10 mouse cellular contexts compared by ENCODE assay signal in genomic region chr17:4266487-4266886, GRCm38 (mm10).
DNase-seq lines count a peak whose midpoint lies in the region; ATAC-seq and TF ChIP-seq lines count a peak whose summit lies in the region.
"Had no signal": no experiment of that assay in that cellular context is flagged by ENCODE, and none has a peak within 500 bp of the region (broad histone marks: within the 10 kb centered on the region; RNA-seq: fewer than 3 reads in every experiment).

No protein-coding gene starts in this region.

- TF ChIP-seq CTCF in hindbrain, postnatal 0 days (IDR thresholded peaks at IDR 0.05; ENCODE audit: low read depth) = no peak

- no peak for ATAC-seq in lung, embryonic 15.5 days (ENCODE audit: borderline replicate concordance, extremely low read depth, low FRiP score, low TSS enrichment)
- no peak for ATAC-seq in hindbrain, postnatal 0 days
- ATAC-seq in neural tube, embryonic 15.5 days (ENCODE audit: low FRiP score) = no peak

- peaks cover 10% of the 10 kb centered on the region; the same call in 1 of the 2 replicates for H3K4me1 ChIP-seq in lung, embryonic 15.5 days
- 0 out of 2 replicates have a peak, but pooled peaks cover 5% of the 10 kb centered on the region for H3K4me1 ChIP-seq in hindbrain, postnatal 0 days (ENCODE audit: insufficient read depth, low read length)
- H3K4me1 ChIP-seq in neural tube, embryonic 15.5 days = peaks cover 23% of the 10 kb centered on the region

- peak; percentile 47 for DNase-seq in embryo, embryonic 10 days (ENCODE audit: low spot score)
- DNase-seq in embryo, embryonic 9.5 days (ENCODE audit: extremely low spot score) = no peak
- DNase-seq in lung, postnatal 25 days (ENCODE audit: low spot score) = no peak
- peak; percentile 12 for DNase-seq in hindbrain, postnatal 0 days (ENCODE audit: low spot score)
- DNase-seq in cerebellum, postnatal 4 days (ENCODE audit: low spot score in 2 of 2) = no peak
- DNase-seq in cerebellum, postnatal 14 days = no peak
- DNase-seq: adrenal gland, postnatal 25 days; cerebellum, postnatal 36 days had no signal

- H3K9me3 ChIP-seq in lung, embryonic 15.5 days = no peaks in the 10 kb centered on the region
- H3K9me3 ChIP-seq in hindbrain, postnatal 0 days (ENCODE audit: low read length) = no peaks in the 10 kb centered on the region
- H3K9me3 ChIP-seq in neural tube, embryonic 15.5 days (replicated peaks) = no peaks in the 10 kb centered on the region

- no peaks in the 10 kb centered on the region for H3K36me3 ChIP-seq in lung, embryonic 15.5 days
- H3K36me3 ChIP-seq in hindbrain, postnatal 0 days (ENCODE audit: insufficient read depth, low read length) = no peaks in the 10 kb centered on the region
- no peaks in the 10 kb centered on the region for H3K36me3 ChIP-seq in neural tube, embryonic 15.5 days

- H3K27ac ChIP-seq in lung, embryonic 15.5 days = no peak overlapping the region
- H3K27ac ChIP-seq in hindbrain, postnatal 0 days = no peak overlapping the region
- H3K27ac ChIP-seq in neural tube, embryonic 15.5 days (replicated peaks) = 0 out of 2 replicates have a peak overlapping the region, but pooled peaks have one; percentile 18

- no peaks in the 10 kb centered on the region for H3K27me3 ChIP-seq in lung, embryonic 15.5 days
- H3K27me3 ChIP-seq in hindbrain, postnatal 0 days (ENCODE audit: insufficient read depth, low read length) = no peaks in the 10 kb centered on the region
- H3K27me3 ChIP-seq in neural tube, embryonic 15.5 days (replicated peaks) = no peaks in the 10 kb centered on the region

- peak overlapping the region; percentile 29 for H3K4me2 ChIP-seq in lung, embryonic 15.5 days
- no peak overlapping the region for H3K4me2 ChIP-seq in hindbrain, postnatal 0 days (ENCODE audit: low read depth, low read length)
- peak overlapping the region; percentile 15; the same call in 1 of the 2 replicates for H3K4me2 ChIP-seq in neural tube, embryonic 15.5 days

- 7% methylated on average over 5 of the region's 5 CpGs for WGBS in lung, embryonic 15.5 days
- 35% methylated on average over 5 of the region's 5 CpGs for WGBS in hindbrain, postnatal 0 days
- 22% methylated on average over 5 of the region's 5 CpGs for WGBS in neural tube, embryonic 15.5 days

- H3K4me3 ChIP-seq in lung, embryonic 15.5 days = no peak overlapping the region
- H3K4me3 ChIP-seq in hindbrain, postnatal 0 days (ENCODE audit: low read length) = no peak overlapping the region
- no peak overlapping the region for H3K4me3 ChIP-seq in neural tube, embryonic 15.5 days (replicated peaks)

- no peak overlapping the region for H3K9ac ChIP-seq in lung, embryonic 15.5 days
- H3K9ac ChIP-seq in hindbrain, postnatal 0 days (replicated peaks; ENCODE audit: low read length) = no peak overlapping the region
- no peak overlapping the region for H3K9ac ChIP-seq in neural tube, embryonic 15.5 days (replicated peaks)

Comparison
In these comparisons a context has a peak if more than half of its experiments do, and no peak if none do; other contexts are left out.
1. DNase-seq: peak in embryo, embryonic 10 days (single experiment) and hindbrain, postnatal 0 days (single experiment); none in embryo, embryonic 9.5 days (single experiment), lung, postnatal 25 days (single experiment), cerebellum, postnatal 4 days (0 of 2) and cerebellum, postnatal 14 days (0 of 2).